Comparison of ENCODE assay signal across 10 mouse cellular contexts in genomic region chr12:98669864-98670263, GRCm38 (mm10). TPM values are rescaled to one million over a fixed set of nuclear protein-coding genes. Genes with fewer than 3 reads are reported as not detected.
DNase-seq lines count a peak whose midpoint lies in the region.
"Had no signal": no experiment of that assay in that cellular context is flagged by ENCODE, and none has a peak within 500 bp of the region (broad histone marks: within the 10 kb centered on the region; RNA-seq: fewer than 3 reads in every experiment).

No protein-coding gene starts in this region.

- peaks cover 9% of the 10 kb centered on the region; the same call in 1 of the 2 replicates for H3K4me1 ChIP-seq in heart, embryonic 10.5 days
- H3K4me1 ChIP-seq: limb, embryonic 13.5 days had no signal

- H3K27me3 ChIP-seq in heart, embryonic 10.5 days (ENCODE audit: insufficient read depth, poor library complexity, severe bottlenecking), result no peaks in the 10 kb centered on the region
- H3K27me3 ChIP-seq: limb, embryonic 13.5 days had no signal

- WGBS in heart, embryonic 10.5 days, result 85% methylated on average over 5 of the region's 5 CpGs

- H3K4me3 ChIP-seq in heart, embryonic 10.5 days, result no peak overlapping the region
- H3K4me3 ChIP-seq: limb, embryonic 13.5 days had no signal

- H3K36me3 ChIP-seq in heart, embryonic 10.5 days, result 0 out of 2 replicates have a peak, but pooled peaks cover 1% of the 10 kb centered on the region

- H3K27ac ChIP-seq in heart, embryonic 10.5 days, result no peak overlapping the region
- H3K27ac ChIP-seq: limb, embryonic 13.5 days had no signal

- DNase-seq in heart, embryonic 10.5 days (ENCODE audit: low spot score), result peak; percentile 43
- DNase-seq in heart, adult 8-10 months (ENCODE audit: low spot score), result no peak
- peak; percentile 23 for DNase-seq in urinary bladder, postnatal 14 days (ENCODE audit: low spot score)
- DNase-seq in urinary bladder, postnatal 10 days (ENCODE audit: low spot score), result no peak
- DNase-seq in cerebellum, adult 9-11 months, result peak; percentile 91
- peak; percentile 86 to 87 for DNase-seq in kidney, postnatal 36 days
- DNase-seq in ovary, adult 18-20 months (ENCODE audit: low spot score), result no peak
- DNase-seq in urinary bladder, adult 2 months (ENCODE audit: low spot score), result no peak
- DNase-seq: layer of hippocampus, adult 9-11 months had no signal

- H3K9me3 ChIP-seq in heart, embryonic 10.5 days, result no peaks in the 10 kb centered on the region
- H3K9me3 ChIP-seq: limb, embryonic 13.5 days had no signal

RNA-seq across cellular contexts. Expression of gene Spata7, which starts 41.9 kb away (rescaled TPM):
- 12.2 and 14.2 TPM in 2 replicates for polyA plus RNA-seq in heart, embryonic 10.5 days (2016; fragmentation: Nextera tagmentation; extraction: Ambion mirVana)
- 1 to 10 TPM; 3.8 to 7.2 (median 5.0) TPM for total RNA-seq in heart, adult 8-10 months (2022)
- 6.0 and 7.9 TPM in 2 replicates for polyA plus RNA-seq in urinary bladder, adult 2 months (2012; rRNA removed)

Comparison
In these comparisons a context has a peak if more than half of its experiments do, and no peak if none do; other contexts are left out.
1. DNase-seq: peak in heart, embryonic 10.5 days (single experiment), urinary bladder, postnatal 14 days (single experiment), cerebellum, adult 9-11 months (single experiment) and kidney, postnatal 36 days (2 of 2); none in heart, adult 8-10 months (single experiment), urinary bladder, postnatal 10 days (single experiment), ovary, adult 18-20 months (single experiment) and urinary bladder, adult 2 months (single experiment).